In the genomic region with DNA sequence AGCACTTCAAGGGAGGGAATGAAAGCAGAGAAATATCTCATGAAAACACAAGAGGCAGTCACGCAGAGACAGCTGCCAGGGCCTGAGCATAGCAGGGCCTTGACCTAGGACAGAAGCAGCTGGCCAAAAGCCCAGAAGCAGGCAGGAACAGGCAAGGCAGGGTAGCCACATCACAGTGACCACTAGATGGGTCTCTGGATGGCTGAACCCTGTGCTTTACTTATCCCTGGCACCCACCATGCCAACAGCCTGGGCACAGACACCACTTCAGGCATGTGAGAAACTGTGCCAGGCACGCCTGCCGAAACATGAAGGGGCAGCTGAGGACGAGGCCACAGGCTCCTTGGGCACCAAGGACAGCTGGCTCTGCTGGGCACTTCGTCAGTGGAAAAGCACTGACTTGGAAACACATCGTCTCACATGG, we compare ENCODE assay signal across 9 mouse cellular contexts.
DNase-seq lines count a peak whose midpoint lies in the region; ATAC-seq and TF ChIP-seq lines count a peak whose summit lies in the region.
"Had no signal": no experiment of that assay in that cellular context is flagged by ENCODE, and none has a peak within 500 bp of the region (broad histone marks: within the 10 kb centered on the region; RNA-seq: fewer than 3 reads in every experiment).

No protein-coding gene starts in this region.

- TF ChIP-seq POLR2A in thymus, adult 2 months (IDR thresholded peaks at IDR 0.05; ENCODE audit: control insufficient read depth, extremely low read depth, insufficient read depth, low read length, poor library complexity) = no peak

- no peaks in the 10 kb centered on the region for H3K27me3 ChIP-seq in hindbrain, embryonic 16.5 days (replicated peaks; ENCODE audit: control insufficient read depth, insufficient read depth, low read length)
- H3K27me3 ChIP-seq in thymus, adult 2 months (ENCODE audit: control insufficient read depth, insufficient read depth, low read length) = no peaks in the 10 kb centered on the region

- no peak for TF ChIP-seq CTCF in thymus, adult 2 months (IDR thresholded peaks at IDR 0.05; ENCODE audit: borderline replicate concordance, control insufficient read depth, extremely low read depth, insufficient read depth, low read length, poor library complexity)

- H3K4me3 ChIP-seq in hindbrain, embryonic 16.5 days (ENCODE audit: low read length) = no peak overlapping the region
- no peak overlapping the region for H3K4me3 ChIP-seq in thymus, adult 2 months (ENCODE audit: control insufficient read depth, insufficient read depth, low read length)

- H3K9me3 ChIP-seq in hindbrain, embryonic 16.5 days (ENCODE audit: control insufficient read depth, low read length) = no peaks in the 10 kb centered on the region

- peaks cover 3% of the 10 kb centered on the region; the same call in 1 of the 2 replicates for H3K4me1 ChIP-seq in hindbrain, embryonic 16.5 days (ENCODE audit: control insufficient read depth, insufficient read depth, low read depth, low read length)
- no peaks in the 10 kb centered on the region for H3K4me1 ChIP-seq in thymus, adult 2 months (replicated peaks; ENCODE audit: control insufficient read depth, insufficient read depth, low read length)

- peak; percentile 22 for DNase-seq in layer of hippocampus, adult 9-11 months
- DNase-seq in layer of hippocampus, adult 11-12 months (ENCODE audit: low spot score) = no peak
- DNase-seq in adipocyte (ENCODE audit: low spot score) = peak; percentile 32
- peak; percentile 20 to 49 for DNase-seq in adrenal gland, postnatal 4 days (ENCODE audit: low spot score in 2 of 2)
- DNase-seq in testis, postnatal 10 days (ENCODE audit: low spot score) = peak; percentile 82
- DNase-seq in thymus, adult 2 months = no peak
- no peak for DNase-seq in frontal cortex, adult 2 months (ENCODE audit: extremely low spot score in 1 of 2, low spot score in 1 of 2)

- no peak overlapping the region for H3K27ac ChIP-seq in hindbrain, embryonic 16.5 days (ENCODE audit: low read depth, low read length)
- no peak overlapping the region for H3K27ac ChIP-seq in thymus, adult 2 months (ENCODE audit: control insufficient read depth, insufficient read depth, low read length)
- H3K27ac ChIP-seq: macrophage had no signal

- no peaks in the 10 kb centered on the region for H3K36me3 ChIP-seq in hindbrain, embryonic 16.5 days (ENCODE audit: control insufficient read depth, insufficient read depth, low read length)
- no peaks in the 10 kb centered on the region for H3K36me3 ChIP-seq in thymus, adult 2 months (ENCODE audit: control insufficient read depth, insufficient read depth, low read length)

- peak; percentile 84 for ATAC-seq in hindbrain, embryonic 16.5 days

- H3K9ac ChIP-seq in hindbrain, embryonic 16.5 days (ENCODE audit: low read depth, low read length) = no peak overlapping the region

- H3K4me2 ChIP-seq in hindbrain, embryonic 16.5 days (ENCODE audit: low read length) = no peak overlapping the region

- WGBS in hindbrain, embryonic 16.5 days = 71% methylated on average over 6 of the region's 6 CpGs
- WGBS in thymus, adult 2 months = 89% methylated on average over 6 of the region's 6 CpGs

Comparison
In these comparisons a context has a peak if more than half of its experiments do, and no peak if none do; other contexts are left out.
1. DNase-seq: peak in layer of hippocampus, adult 9-11 months (single experiment), adipocyte (single experiment), adrenal gland, postnatal 4 days (2 of 2) and testis, postnatal 10 days (single experiment); none in layer of hippocampus, adult 11-12 months (single experiment), thymus, adult 2 months (single experiment) and frontal cortex, adult 2 months (0 of 2).